Mouse (Mus musculus) left cerebral cortex, adult 9 months (tissue): ENCODE measurements around the gene Gm20604.

ENCODE experiments used
- DNase-seq, 2 experiments: peaks; one replicate each; pipeline ENCODE4 v3.0.0; 2022; ENCODE audit warnings: low spot score in 2 of 2

Gene Gm20604

GRCm38 (mm10) chr12:102706833-102707463 lies 51.5 kb downstream of the Gm20604 start:
- no peak for DNase-seq

GRCm38 (mm10) chr12:102705906-102706640 lies 52.4 kb downstream of the Gm20604 start:
- DNase-seq, result no peak

GRCm38 (mm10) chr12:102705216-102705871 lies 53.1 kb downstream of the Gm20604 start:
- peak; percentile 75 to 92 for DNase-seq

- peak in 1 of 2 experiments; percentile 35 for DNase-seq
Observed at GRCm38 (mm10) chr12:102704457-102705198, 53.8 kb downstream of the Gm20604 start, which contains the start of gene Itpk1. Gene Itpk1 (minus strand): TSS chr12:102704930.

GRCm38 (mm10) chr12:102703921-102704408 lies 54.5 kb downstream of the Gm20604 start:
- no peak for DNase-seq

GRCm38 (mm10) chr12:102703441-102703840 lies 55.0 kb downstream of the Gm20604 start:
- no peak for DNase-seq

- peak in 1 of 2 experiments; percentile 68 for DNase-seq
Observed at GRCm38 (mm10) chr12:102703111-102703412, 55.4 kb downstream of the Gm20604 start.

GRCm38 (mm10) chr12:102702356-102703110 lies 55.9 kb downstream of the Gm20604 start:
- peak in 1 of 2 experiments; percentile 82 for DNase-seq

- DNase-seq, result no peak
Observed at GRCm38 (mm10) chr12:102701691-102702207, 56.7 kb downstream of the Gm20604 start.

GRCm38 (mm10) chr12:102700453-102700852 lies 58.0 kb downstream of the Gm20604 start:
- DNase-seq, result no peak

- DNase-seq, result no peak
Observed at GRCm38 (mm10) chr12:102699156-102699555, 59.3 kb downstream of the Gm20604 start.

GRCm38 (mm10) chr12:102698089-102698684 lies 60.3 kb downstream of the Gm20604 start:
- DNase-seq, result no peak

GRCm38 (mm10) chr12:102697381-102697780 lies 61.1 kb downstream of the Gm20604 start:
- DNase-seq, result no peak

GRCm38 (mm10) chr12:102696635-102697354 lies 61.7 kb downstream of the Gm20604 start:
- DNase-seq, result no peak

GRCm38 (mm10) chr12:102695369-102696239 lies 62.9 kb downstream of the Gm20604 start:
- peak; percentile 53 to 88 for DNase-seq

GRCm38 (mm10) chr12:102691761-102692160 lies 66.7 kb downstream of the Gm20604 start:
- DNase-seq, result no peak
